Mouse (Mus musculus): ENCODE data around the gene Mdga1.

GRCm38 (mm10) chr17:29799398-29800095 lies 170.3 kb downstream of the Mdga1 start:
- TF ChIP-seq CTCF (IDR thresholded peaks at IDR 0.05; ENCODE audit: extremely low read depth, insufficient read depth, low read length) (no peak), POLR2A (IDR thresholded peaks at IDR 0.05; ENCODE audit: extremely low read depth, insufficient read depth, low read length) (no peak)

Measured in cortical plate, adult 2 months (tissue).